Mouse (Mus musculus) neural tube, embryonic 13.5 days (tissue): Measurements from ENCODE around the gene Celsr2. TPM values are rescaled to one million over a fixed set of nuclear protein-coding genes. Genes with fewer than 3 reads are reported as not detected.
A peak's percentile ranks its signal among the peaks of the same experiment; 100 is the strongest.

Source experiments
- ATAC-seq: fragments of 200-750 bp; cut with Nextera tagmentation; 2 replicates; pipeline ENCODE4 v1.8.0; 2017; ENCODE audit warnings: low read depth, mild to moderate bottlenecking, moderate TSS enrichment, moderate library complexity
- H3K27ac ChIP-seq: fragments of 300-500 bp; sonication (generic); replicated peaks from 2 replicates; pipeline ENCODE4 v1.5.1; 2015; ENCODE audit warnings: moderate library complexity, mild to moderate bottlenecking, inconsistent platforms
- H3K27me3 ChIP-seq: fragments of 300-500 bp; sonication (generic); 2 replicates; pipeline ENCODE4 v1.6.1; 2015; ENCODE audit warnings: mild to moderate bottlenecking, inconsistent platforms
- H3K36me3 ChIP-seq: fragments of 300-500 bp; sonication (generic); 2 replicates; pipeline ENCODE4 v1.6.1; 2015; ENCODE audit warnings: mild to moderate bottlenecking, inconsistent platforms
- H3K4me1 ChIP-seq: fragments of 300-500 bp; sonication (generic); replicated peaks from 2 replicates; pipeline ENCODE4 v1.6.1; 2015; ENCODE audit warnings: inconsistent platforms
- H3K4me2 ChIP-seq: fragments of 300-500 bp; sonication (generic); 2 replicates; pipeline ENCODE4 v1.6.1; 2015; ENCODE audit warnings: inconsistent platforms, mild to moderate bottlenecking, moderate library complexity
- H3K4me3 ChIP-seq: fragments of 300-500 bp; sonication (generic); 2 replicates; pipeline ENCODE4 v1.5.1; 2015; ENCODE audit warnings: mild to moderate bottlenecking, inconsistent platforms
- H3K9ac ChIP-seq: fragments of 300-500 bp; sonication (generic); 2 replicates; pipeline ENCODE4 v1.6.1; 2015; ENCODE audit warnings: moderate library complexity, mild to moderate bottlenecking, inconsistent platforms
- H3K9me3 ChIP-seq: fragments of 300-500 bp; sonication (generic); 2 replicates; pipeline ENCODE4 v1.6.1; 2016; ENCODE audit warnings: inconsistent platforms
- WGBS: fragments of 180-500 bp; shearing (Covaris S2); methylation state at CpG from one replicate; pipeline ENCODE4 v1.1.7; 2015; 5-methylcytosine and 5-hydroxymethylcytosine counted together
- polyA plus RNA-seq: library from polyadenylated mRNA; unstranded; fragments of >200 nt; fragmentation: Nextera tagmentation; extraction: Ambion mirVana; gene quantifications from 2 replicates; pipeline ENCODE4 v1.2.1, GENCODE M21; 2015

The Celsr2 gene
- polyA plus RNA-seq, 1 experiment from 2014 or later: 37.6 TPM

DNA sequence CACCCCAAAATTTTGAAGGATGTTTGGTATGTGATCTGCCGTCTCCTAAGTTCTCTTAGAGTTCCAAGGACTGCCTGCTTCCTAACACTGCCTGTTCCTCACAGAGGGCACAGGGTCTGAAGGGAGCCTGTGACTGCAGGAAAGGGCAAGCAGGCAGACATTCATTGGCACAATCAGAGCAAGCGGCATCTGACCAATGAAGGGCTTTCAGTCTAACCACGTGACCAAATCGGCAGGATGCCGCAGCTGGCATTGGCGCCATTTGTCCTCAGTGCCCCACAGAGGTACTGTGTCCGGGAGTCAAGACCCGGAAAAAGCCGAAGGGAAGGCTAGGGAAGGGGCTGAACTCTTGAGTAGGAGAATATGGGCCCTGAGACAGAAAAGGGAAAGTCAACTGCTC is 48.2 kb downstream of the Celsr2 start:
- no peaks in the 10 kb centered on the region for H3K27me3 ChIP-seq
- H3K9me3 ChIP-seq: no peaks in the 10 kb centered on the region
- peaks cover 14% of the 10 kb centered on the region; the same call in 1 of the 2 replicates for H3K4me1 ChIP-seq
- no peaks in the 10 kb centered on the region for H3K36me3 ChIP-seq
- H3K4me3 ChIP-seq: peak overlapping the region; percentile 13
- peak overlapping the region; percentile 33 for H3K4me2 ChIP-seq
- WGBS: 54% methylated on average over 9 of the region's 9 CpGs
- ATAC-seq: peak; percentile 69; the same call in 1 of the 2 replicates
- no peak overlapping the region for H3K27ac ChIP-seq
- H3K9ac ChIP-seq: no peak overlapping the region

DNA sequence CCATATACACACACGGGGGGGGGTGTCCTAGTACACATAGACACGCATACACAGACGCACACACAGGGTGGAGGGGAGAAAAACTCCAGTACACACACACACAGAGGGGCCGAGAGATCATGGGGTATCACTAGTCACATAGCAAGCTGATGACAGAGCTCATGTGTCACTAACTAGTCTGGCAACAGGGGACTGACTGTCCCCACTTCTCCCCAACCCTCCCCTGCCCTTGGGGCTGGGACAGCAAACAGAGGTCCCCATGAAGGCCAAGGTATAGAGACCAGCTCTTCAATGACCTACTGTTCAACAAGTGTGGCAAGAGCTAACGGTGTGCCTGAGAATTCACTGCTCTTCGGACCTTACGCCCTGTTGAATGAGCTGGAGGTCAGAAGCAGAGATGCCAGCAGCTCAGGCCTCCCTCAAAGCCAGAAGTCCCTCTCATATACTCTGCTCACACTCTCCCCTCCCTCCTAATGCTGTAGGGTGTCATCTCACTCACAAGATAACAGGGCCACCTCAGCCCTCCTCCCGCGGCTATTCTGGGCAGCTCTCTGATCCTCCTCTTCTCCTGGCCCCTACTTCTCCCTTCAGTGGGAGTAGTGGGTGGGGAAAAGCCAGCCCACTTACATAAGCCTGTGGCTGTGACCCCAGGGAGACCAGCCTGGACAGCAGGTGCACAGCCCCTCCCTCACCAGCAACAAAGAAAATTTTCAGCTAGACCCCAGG is 50.9 kb downstream of the Celsr2 start, which contains the start of gene Mybphl:
TSS of gene Mybphl (plus strand) at position 642 of the 726 bp plus-strand sequence.
- no peaks in the 10 kb centered on the region for H3K9me3 ChIP-seq
- no peaks in the 10 kb centered on the region for H3K27me3 ChIP-seq
- peaks cover 19% of the 10 kb centered on the region for H3K4me1 ChIP-seq
- H3K4me2 ChIP-seq: no peak within 1 kb of the TSS
- no peak for ATAC-seq
- peaks cover 8% of the 10 kb centered on the region; the same call in 1 of the 2 replicates for H3K36me3 ChIP-seq
- no peak within 1 kb of the TSS for H3K4me3 ChIP-seq
- H3K27ac ChIP-seq: no peak within 1 kb of the TSS
- H3K9ac ChIP-seq: no peak within 1 kb of the TSS
- WGBS: 69% methylated on average over 9 of the region's 9 CpGs

DNA sequence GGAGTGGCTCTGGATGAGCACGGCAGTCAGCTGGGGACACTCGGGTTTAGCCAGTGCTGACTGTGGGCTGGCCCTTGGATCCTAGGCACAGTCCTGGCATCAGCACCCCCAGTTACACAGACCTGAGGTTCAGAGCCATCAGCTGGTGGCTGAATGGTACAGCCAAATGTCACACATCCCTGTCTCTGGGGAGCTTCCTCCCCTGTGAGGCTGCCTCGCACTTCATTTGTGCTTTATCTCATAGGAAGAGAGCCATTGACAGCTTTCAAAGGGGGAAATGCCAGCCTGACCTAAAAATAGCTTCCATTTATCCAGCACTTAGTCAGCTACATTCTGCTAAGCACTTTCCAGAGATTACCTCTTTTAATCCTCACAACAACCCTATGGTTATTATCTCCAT is 51.7 kb downstream of the Celsr2 start:
- H3K27ac ChIP-seq: no peak overlapping the region
- H3K4me3 ChIP-seq: no peak overlapping the region
- 70% methylated on average over 3 of the region's 3 CpGs for WGBS

DNA sequence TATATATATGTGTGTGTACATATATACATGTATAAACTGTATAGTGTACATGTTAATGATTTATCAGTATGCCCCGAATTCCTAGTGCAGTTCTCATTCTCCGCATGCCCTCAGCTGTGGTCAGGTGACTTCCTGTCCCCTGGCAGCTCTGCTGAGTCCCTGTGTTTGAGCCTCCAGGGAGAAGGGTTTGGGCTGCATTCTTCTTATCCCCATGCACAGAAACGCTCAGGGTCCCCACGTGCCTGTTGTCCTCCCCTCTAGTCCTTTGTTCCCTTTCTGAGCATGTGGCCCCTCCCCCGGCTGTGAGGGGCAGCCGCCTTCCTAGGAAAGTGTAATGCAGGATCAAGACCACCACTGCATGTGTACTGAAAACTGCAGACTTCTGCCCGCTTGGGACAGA is 54.5 kb downstream of the Celsr2 start:
- Histone ChIP-seq H3K4me2 (no peak overlapping the region), H3K27me3 (no peaks in the 10 kb centered on the region), H3K36me3 (peaks cover 41% of the 10 kb centered on the region), H3K27ac (no peak overlapping the region), H3K4me1 (peaks cover 19% of the 10 kb centered on the region), H3K4me3 (no peak overlapping the region), H3K9me3 (no peaks in the 10 kb centered on the region), H3K9ac (no peak overlapping the region)
- whole genome bisulfite sequencing: 13% methylated on average over 7 of the region's 7 CpGs
- ATAC-seq: no peak

More for the DNA sequence above, 51.7 kb downstream of the Celsr2 start:
- H3K27me3 ChIP-seq: no peaks in the 10 kb centered on the region
- H3K4me2 ChIP-seq: no peak overlapping the region
- no peaks in the 10 kb centered on the region for H3K9me3 ChIP-seq
- peaks cover 19% of the 10 kb centered on the region for H3K4me1 ChIP-seq
- H3K36me3 ChIP-seq: peaks cover 15% of the 10 kb centered on the region
- H3K9ac ChIP-seq: no peak overlapping the region
- no peak for ATAC-seq

DNA sequence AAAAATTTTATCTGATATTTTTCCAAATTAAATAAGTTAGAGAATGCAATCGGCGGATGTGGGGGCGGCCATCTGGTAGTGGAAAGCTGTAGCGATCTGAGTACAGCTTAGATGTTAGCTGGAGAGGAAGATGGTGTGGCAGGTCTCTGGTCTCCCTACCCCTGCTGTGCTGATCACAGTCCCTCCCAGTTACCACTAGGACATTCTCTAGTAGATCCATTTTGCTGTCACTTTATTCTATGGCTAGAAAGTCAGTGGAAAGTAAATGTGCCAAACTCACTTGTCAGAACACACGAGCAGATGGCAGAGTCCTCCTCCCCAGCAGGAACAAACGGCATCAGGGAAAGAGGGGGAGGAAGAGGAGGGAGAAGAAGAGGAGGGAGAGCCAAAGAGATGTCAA is 56.9 kb downstream of the Celsr2 start:
- WGBS: 81% methylated on average over 6 of the region's 6 CpGs
- Histone ChIP-seq H3K9me3 (no peaks in the 10 kb centered on the region), H3K4me3 (no peak overlapping the region), H3K27ac (no peak overlapping the region), H3K9ac (no peak overlapping the region), H3K27me3 (no peaks in the 10 kb centered on the region), H3K36me3 (peaks cover 65% of the 10 kb centered on the region), H3K4me1 (peaks cover 5% of the 10 kb centered on the region), H3K4me2 (no peak overlapping the region)
- no peak for ATAC-seq

DNA sequence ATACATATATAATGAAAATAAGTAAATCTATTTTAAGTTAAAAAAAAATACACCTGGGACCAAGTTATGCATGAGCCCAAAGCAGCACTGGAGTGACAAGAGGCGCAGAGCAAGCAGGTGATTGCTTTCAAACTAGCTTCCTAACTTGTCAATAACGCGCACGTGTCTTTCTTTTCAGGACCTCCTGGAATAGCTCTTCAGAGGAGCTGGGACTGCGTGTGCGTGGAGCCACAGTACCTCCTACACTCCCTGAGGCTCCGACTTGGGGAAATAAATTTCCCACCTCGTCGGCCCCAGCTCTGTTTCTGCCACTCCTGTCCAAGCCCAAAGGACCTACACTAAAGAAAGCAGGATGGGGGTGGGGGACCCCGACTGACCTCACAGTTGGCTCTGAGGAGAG is 58.3 kb downstream of the Celsr2 start:
- Histone ChIP-seq H3K4me1 (peaks cover 5% of the 10 kb centered on the region), H3K36me3 (peaks cover 77% of the 10 kb centered on the region), H3K9me3 (no peaks in the 10 kb centered on the region), H3K9ac (no peak overlapping the region), H3K27ac (no peak overlapping the region), H3K4me2 (no peak overlapping the region), H3K27me3 (no peaks in the 10 kb centered on the region), H3K4me3 (no peak overlapping the region)
- ATAC-seq: no peak
- 91% methylated on average over 10 of the region's 10 CpGs for WGBS

DNA sequence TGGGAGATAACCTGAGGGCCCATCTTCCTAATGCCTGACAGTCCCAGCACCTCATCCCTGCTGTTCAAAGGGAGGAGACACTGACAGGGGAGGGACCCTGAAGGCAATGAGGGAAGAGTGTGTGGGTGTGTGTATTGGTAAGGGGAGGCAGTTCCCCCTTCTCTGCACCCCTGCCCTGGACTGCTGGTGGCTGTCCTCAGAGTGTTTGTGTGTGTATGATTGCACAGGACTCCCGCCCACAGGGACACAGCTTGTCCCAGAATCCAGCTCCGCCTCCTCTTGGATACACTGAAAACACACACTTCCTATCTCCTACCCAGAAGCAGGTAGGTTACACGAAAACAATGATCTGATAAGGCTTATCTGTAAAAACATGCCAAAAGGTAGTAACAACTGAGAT is 60.1 kb downstream of the Celsr2 start:
- Histone ChIP-seq H3K36me3 (peaks cover 95% of the 10 kb centered on the region), H3K4me2 (no peak overlapping the region)
- WGBS: 89% methylated on average over 3 of the region's 3 CpGs

DNA sequence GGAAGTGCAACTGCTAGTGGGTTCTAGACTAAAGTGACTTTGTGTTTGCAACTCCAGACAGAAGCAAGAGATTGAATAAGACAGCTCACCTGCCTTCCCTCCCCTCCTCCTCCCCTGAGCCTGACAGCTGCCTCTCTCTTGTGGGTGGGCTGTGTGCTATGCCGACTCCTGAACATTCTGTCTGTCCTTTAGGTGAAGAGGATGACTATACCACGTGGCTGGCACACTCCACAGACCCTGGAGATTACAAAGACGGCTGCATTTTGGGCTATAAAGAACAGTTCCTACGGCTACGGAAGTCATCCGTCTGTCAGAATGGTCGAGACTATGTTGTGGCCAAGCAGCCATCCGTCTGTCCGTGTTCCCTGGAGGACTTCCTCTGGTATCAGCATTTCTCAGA is 67.0 kb downstream of the Celsr2 start:
- H3K9me3 ChIP-seq: no peaks in the 10 kb centered on the region
- H3K9ac ChIP-seq: no peak overlapping the region
- H3K27me3 ChIP-seq: no peaks in the 10 kb centered on the region
- H3K36me3 ChIP-seq: peaks cover 91% of the 10 kb centered on the region
- WGBS: 78% methylated on average over 9 of the region's 9 CpGs
- ATAC-seq: no peak
- no peak overlapping the region for H3K27ac ChIP-seq
- no peaks in the 10 kb centered on the region for H3K4me1 ChIP-seq
- H3K4me2 ChIP-seq: no peak overlapping the region
- no peak overlapping the region for H3K4me3 ChIP-seq

More for the DNA sequence above, 60.1 kb downstream of the Celsr2 start:
- Histone ChIP-seq H3K9ac (no peak overlapping the region), H3K4me1 (no peaks in the 10 kb centered on the region), H3K27ac (no peak overlapping the region), H3K9me3 (no peaks in the 10 kb centered on the region), H3K4me3 (no peak overlapping the region), H3K27me3 (no peaks in the 10 kb centered on the region)
- no peak for ATAC-seq

DNA sequence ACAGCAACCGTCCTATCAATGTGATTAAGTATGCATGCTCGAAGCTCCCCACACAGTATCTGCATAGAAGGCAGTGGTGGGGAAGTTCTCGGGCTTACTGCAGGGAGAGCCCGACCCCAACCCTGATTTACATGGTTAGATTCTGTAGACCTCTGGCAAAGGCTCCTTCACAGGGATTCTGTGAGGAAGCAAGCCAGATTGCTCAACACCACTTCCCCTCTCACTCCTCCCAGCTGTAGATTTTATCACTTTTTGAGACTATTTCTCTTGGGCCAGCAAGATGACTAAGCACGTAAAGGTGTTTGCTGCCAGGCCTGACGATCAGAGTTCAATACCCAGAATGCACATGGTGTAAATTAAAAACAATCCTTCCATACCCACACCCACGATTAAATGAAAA is 69.5 kb downstream of the Celsr2 start:
- Histone ChIP-seq H3K27ac (no peak overlapping the region), H3K9me3 (no peaks in the 10 kb centered on the region), H3K9ac (no peak overlapping the region), H3K27me3 (no peaks in the 10 kb centered on the region), H3K36me3 (peaks cover 93% of the 10 kb centered on the region), H3K4me3 (no peak overlapping the region), H3K4me1 (no peaks in the 10 kb centered on the region), H3K4me2 (no peak overlapping the region)
- WGBS: 90% methylated on average over 7 of the region's 7 CpGs
- no peak for ATAC-seq

DNA sequence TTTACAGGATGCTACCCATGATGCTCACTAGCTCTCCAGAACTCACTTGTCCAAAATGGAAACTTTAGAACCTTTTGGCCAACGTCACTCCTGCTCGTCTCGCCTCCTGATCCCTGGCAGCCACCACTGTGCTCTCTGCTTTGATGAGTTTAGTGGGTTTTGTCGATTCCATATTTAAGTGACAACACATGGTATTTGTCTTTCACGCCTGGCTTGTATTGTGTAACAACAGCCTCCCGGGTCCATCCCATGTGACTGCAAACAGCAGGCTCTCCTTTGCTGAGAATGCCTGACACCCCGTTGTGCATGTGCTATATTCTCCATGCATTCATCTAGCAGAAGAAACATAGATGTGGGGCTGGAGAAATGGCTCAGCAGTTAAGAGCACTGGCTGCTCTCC is 73.2 kb downstream of the Celsr2 start:
- Histone ChIP-seq H3K4me3 (no peak overlapping the region), H3K4me1 (no peaks in the 10 kb centered on the region), H3K9me3 (no peaks in the 10 kb centered on the region), H3K9ac (no peak overlapping the region), H3K4me2 (no peak overlapping the region), H3K27ac (no peak overlapping the region), H3K36me3 (peaks cover 92% of the 10 kb centered on the region), H3K27me3 (no peaks in the 10 kb centered on the region)
- no peak for ATAC-seq
- 88% methylated on average over 7 of the region's 7 CpGs for WGBS

DNA sequence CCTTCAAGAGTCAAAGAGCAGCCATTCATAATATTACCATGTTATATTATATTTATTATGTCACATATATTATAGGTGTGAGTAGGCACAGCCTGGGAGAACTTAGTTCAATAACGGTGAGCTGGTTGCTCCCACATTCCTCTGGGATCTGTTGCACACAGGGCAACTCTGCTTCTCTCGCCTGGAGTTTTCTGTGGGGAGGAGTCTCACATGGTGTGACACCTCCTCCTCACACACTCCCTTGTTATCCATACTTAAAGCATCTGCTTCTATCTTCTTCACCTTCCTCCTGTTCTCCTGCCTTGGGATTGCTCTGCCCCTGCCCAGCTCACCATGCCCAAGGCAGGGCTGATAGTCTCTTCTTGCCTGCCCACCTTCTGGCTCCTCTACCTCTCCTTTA is 74.3 kb downstream of the Celsr2 start:
- no peak for ATAC-seq
- no peaks in the 10 kb centered on the region for H3K9me3 ChIP-seq
- no peak overlapping the region for H3K4me3 ChIP-seq
- H3K36me3 ChIP-seq: peaks cover 92% of the 10 kb centered on the region
- no peaks in the 10 kb centered on the region for H3K4me1 ChIP-seq
- no peak overlapping the region for H3K4me2 ChIP-seq
- no peak overlapping the region for H3K27ac ChIP-seq
- 83% methylated on average over 2 of the region's 2 CpGs for WGBS
- no peaks in the 10 kb centered on the region for H3K27me3 ChIP-seq
- H3K9ac ChIP-seq: no peak overlapping the region
